Mouse (Mus musculus) liver, embryonic 15.5 days (tissue): ENCODE data around the gene Chsy1. TPM values are rescaled to one million over a fixed set of nuclear protein-coding genes. Genes with fewer than 3 reads are reported as not detected.

Experiments
- ATAC-seq: fragments of 200-750 bp; cut with Nextera tagmentation; 2 replicates; pipeline ENCODE4 v1.8.0; 2017; ENCODE audit warnings: moderate number of reproducible peaks, mild to moderate bottlenecking, moderate library complexity; ENCODE audit not compliant: insufficient read depth
- H3K27ac ChIP-seq: fragments of 300-500 bp; sonication (generic); replicated peaks from 2 replicates; pipeline ENCODE4 v1.5.1; 2015; ENCODE audit warnings: mild to moderate bottlenecking, inconsistent platforms
- H3K27me3 ChIP-seq: fragments of 300-500 bp; sonication (generic); 2 replicates; pipeline ENCODE4 v1.6.1; 2015; ENCODE audit warnings: mild to moderate bottlenecking, inconsistent platforms
- H3K36me3 ChIP-seq: fragments of 300-500 bp; sonication (generic); replicated peaks from 2 replicates; pipeline ENCODE4 v1.6.1; 2015; ENCODE audit warnings: moderate library complexity, mild to moderate bottlenecking, inconsistent platforms
- H3K4me1 ChIP-seq: fragments of 300-500 bp; sonication (generic); replicated peaks from 2 replicates; pipeline ENCODE4 v1.6.1; 2015; ENCODE audit warnings: inconsistent platforms
- H3K4me2 ChIP-seq: fragments of 300-500 bp; sonication (generic); 2 replicates; pipeline ENCODE4 v1.6.1; 2015; ENCODE audit warnings: moderate library complexity, mild to moderate bottlenecking, inconsistent platforms
- H3K4me3 ChIP-seq: fragments of 300-500 bp; sonication (generic); replicated peaks from 2 replicates; pipeline ENCODE4 v1.5.1; 2015; ENCODE audit warnings: mild to moderate bottlenecking, inconsistent platforms
- H3K9ac ChIP-seq: fragments of 300-500 bp; sonication (generic); 2 replicates; pipeline ENCODE4 v1.6.1; 2015; ENCODE audit warnings: moderate library complexity, mild to moderate bottlenecking, inconsistent platforms
- H3K9me3 ChIP-seq: fragments of 300-500 bp; sonication (generic); replicated peaks from 2 replicates; pipeline ENCODE4 v1.6.1; 2016; ENCODE audit warnings: inconsistent platforms
- WGBS: fragments of 180-500 bp; shearing (Covaris S2); methylation state at CpG from one replicate; pipeline ENCODE4 v1.1.7; 2015; ENCODE audit warnings: mixed read lengths; ENCODE audit not compliant: insufficient replicate concordance; 5-methylcytosine and 5-hydroxymethylcytosine counted together
- polyA plus RNA-seq: library from polyadenylated mRNA; unstranded; fragments of >200 nt; fragmentation: Nextera tagmentation; extraction: Ambion mirVana; gene quantifications from 2 replicates; pipeline ENCODE4 v1.2.1, GENCODE M21; 2015

Gene Chsy1
- polyA plus RNA-seq, 1 experiment from 2014 or later: 6.3 TPM

- WGBS: 70% methylated on average over 14 of the region's 14 CpGs
- no peak for ATAC-seq
- Histone ChIP-seq H3K9me3 (no peaks in the 10 kb centered on the region), H3K4me1 (peaks cover 26% of the 10 kb centered on the region), H3K4me3 (no peak overlapping the region), H3K27me3 (no peaks in the 10 kb centered on the region), H3K36me3 (peaks cover 53% of the 10 kb centered on the region), H3K27ac (no peak overlapping the region), H3K4me2 (no peak overlapping the region), H3K9ac (no peak overlapping the region)
These were observed 16.1 kb downstream of the Chsy1 start for GRCm38 (mm10) chr7:66125368-66125767.

DNA sequence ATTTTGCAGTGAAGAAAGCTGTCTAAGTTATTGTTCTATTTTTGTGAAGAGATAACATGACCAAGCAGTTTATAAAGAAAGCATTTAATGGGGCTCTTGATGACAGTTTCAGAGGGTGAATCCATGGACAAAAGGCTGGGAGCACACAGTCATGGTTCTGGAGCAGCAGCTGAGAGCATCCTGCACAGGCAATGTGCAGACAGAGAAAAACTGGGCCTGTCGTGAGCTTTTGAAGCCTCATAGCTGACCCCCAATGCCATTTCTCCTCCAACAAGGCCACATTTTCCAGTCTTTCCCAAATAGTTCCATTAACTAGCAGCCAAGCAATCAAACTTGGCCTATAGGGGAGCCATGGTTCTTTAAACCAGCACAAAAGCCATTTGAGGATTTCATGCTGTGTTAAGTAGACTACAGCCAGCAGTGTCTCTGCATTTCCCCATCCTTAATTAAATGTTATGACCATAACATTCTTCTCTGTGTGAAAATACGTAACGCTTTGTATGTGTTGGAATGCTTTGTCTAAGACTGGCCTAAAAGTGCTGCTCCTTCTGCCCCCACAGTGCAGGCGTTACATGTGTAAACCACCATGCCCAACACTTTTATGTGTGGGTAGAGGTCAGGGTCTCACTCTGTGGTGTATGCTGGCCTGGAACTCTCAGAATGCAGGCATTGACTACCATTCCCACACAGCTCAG is 18.8 kb downstream of the Chsy1 start:
- Histone ChIP-seq H3K27ac (no peak overlapping the region), H3K36me3 (peaks cover 68% of the 10 kb centered on the region), H3K4me2 (no peak overlapping the region), H3K4me1 (peaks cover 22% of the 10 kb centered on the region), H3K9me3 (no peaks in the 10 kb centered on the region), H3K27me3 (no peaks in the 10 kb centered on the region), H3K4me3 (no peak overlapping the region), H3K9ac (no peak overlapping the region)
- no peak for ATAC-seq
- WGBS: 82% methylated on average over 4 of the region's 4 CpGs

- Histone ChIP-seq H3K36me3 (peaks cover 68% of the 10 kb centered on the region), H3K27ac (no peak overlapping the region), H3K4me3 (no peak overlapping the region), H3K4me2 (no peak overlapping the region), H3K4me1 (peaks cover 23% of the 10 kb centered on the region), H3K9ac (no peak overlapping the region), H3K9me3 (no peaks in the 10 kb centered on the region), H3K27me3 (no peaks in the 10 kb centered on the region)
- ATAC-seq: no peak
- 39% methylated on average over 3 of the region's 3 CpGs for WGBS
These were observed 19.5 kb downstream of the Chsy1 start for GRCm38 (mm10) chr7:66128857-66129256.

DNA sequence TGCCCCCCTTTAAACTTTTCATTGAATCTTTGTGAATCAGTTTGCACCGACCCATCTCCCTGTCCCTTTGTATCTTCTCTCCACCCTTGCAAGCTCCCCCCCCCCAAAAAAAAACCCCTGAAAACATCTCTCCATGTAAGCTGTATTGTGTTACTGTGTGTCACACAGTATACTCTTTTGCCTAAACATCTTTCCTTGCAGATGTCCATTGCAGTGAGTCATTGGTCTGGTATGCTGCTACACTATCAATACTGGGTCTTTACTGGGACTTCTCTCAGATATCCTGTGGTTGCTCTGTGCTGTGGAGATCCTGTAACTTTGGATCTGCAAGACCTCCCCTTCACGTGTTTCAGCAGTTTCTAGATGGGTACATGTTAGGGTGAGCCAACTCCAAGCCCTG is 21.0 kb downstream of the Chsy1 start:
- ATAC-seq: no peak
- H3K27ac ChIP-seq: no peak overlapping the region
- H3K27me3 ChIP-seq: no peaks in the 10 kb centered on the region
- H3K4me2 ChIP-seq: no peak overlapping the region
- no peak overlapping the region for H3K4me3 ChIP-seq
- H3K9me3 ChIP-seq: no peaks in the 10 kb centered on the region
- WGBS: 85% methylated on average over 2 of the region's 2 CpGs
- no peak overlapping the region for H3K9ac ChIP-seq
- H3K4me1 ChIP-seq: peaks cover 27% of the 10 kb centered on the region
- H3K36me3 ChIP-seq: peaks cover 57% of the 10 kb centered on the region

DNA sequence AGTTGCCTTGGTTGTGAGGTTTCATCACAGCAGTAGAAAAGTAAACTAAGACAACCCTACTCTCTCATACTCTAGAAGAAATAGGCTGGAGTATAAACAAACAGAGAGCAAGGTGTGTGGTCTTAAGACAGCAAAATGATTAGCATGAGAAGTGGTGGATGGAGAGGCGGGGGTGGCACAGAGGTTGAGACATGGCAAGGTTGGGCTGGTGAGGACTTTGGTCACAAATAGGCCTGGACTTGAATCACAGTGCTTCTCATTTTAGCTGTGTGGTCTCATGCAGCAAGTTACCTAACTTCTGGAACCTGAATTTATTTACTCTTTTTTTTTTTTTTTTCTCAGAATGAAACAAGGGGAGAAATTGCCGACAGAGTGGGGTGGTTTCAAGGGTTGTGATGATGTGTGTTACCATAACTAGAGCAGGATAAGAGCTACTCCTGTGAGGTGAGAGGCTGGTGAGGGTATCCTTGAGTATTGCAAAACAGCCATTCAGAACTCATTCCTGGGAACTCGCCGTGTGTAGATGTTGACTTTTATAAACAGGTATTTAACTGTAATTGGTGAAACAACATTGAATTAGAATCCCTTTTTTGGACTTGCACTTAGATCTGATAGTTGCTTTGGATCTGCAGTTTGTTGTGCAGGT is 22.6 kb downstream of the Chsy1 start:
- WGBS: 72% methylated on average over 4 of the region's 4 CpGs
- H3K4me3 ChIP-seq: no peak overlapping the region
- H3K27ac ChIP-seq: no peak overlapping the region
- H3K4me1 ChIP-seq: peaks cover 43% of the 10 kb centered on the region
- peaks cover 46% of the 10 kb centered on the region for H3K36me3 ChIP-seq
- H3K9me3 ChIP-seq: no peaks in the 10 kb centered on the region
- no peaks in the 10 kb centered on the region for H3K27me3 ChIP-seq
- no peak overlapping the region for H3K9ac ChIP-seq
- H3K4me2 ChIP-seq: no peak overlapping the region
- no peak for ATAC-seq

- Histone ChIP-seq H3K4me2 (no peak overlapping the region), H3K36me3 (peaks cover 29% of the 10 kb centered on the region), H3K9ac (no peak overlapping the region), H3K9me3 (no peaks in the 10 kb centered on the region), H3K27ac (no peak overlapping the region), H3K4me1 (peaks cover 60% of the 10 kb centered on the region), H3K4me3 (no peak overlapping the region), H3K27me3 (no peaks in the 10 kb centered on the region)
- 86% methylated on average over 3 of the region's 3 CpGs for WGBS
- no peak for ATAC-seq
These were observed 24.8 kb downstream of the Chsy1 start for GRCm38 (mm10) chr7:66134154-66134553.

DNA sequence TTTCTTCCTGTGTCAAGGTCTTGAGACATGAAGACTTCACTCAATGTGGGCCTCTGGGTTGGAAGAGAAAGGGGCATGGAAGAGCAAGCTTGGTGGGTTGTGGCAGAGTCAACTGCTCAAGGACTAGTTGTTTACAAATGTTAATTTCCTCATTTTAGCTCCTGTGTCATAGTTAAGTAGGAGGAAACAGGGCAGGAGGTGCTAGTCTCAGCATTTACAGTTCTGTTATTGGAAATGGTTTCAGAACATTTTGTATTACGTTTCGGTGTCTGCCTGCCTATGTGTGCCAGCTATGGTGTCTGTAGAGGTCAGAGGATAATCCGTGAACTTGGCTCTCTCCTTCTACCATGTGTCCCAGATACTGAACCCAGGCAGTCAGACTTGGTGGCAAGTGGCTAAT is 26.3 kb downstream of the Chsy1 start:
- no peak for ATAC-seq
- 75% methylated on average over 3 of the region's 3 CpGs for WGBS
- H3K9ac ChIP-seq: no peak overlapping the region
- H3K4me1 ChIP-seq: peaks cover 74% of the 10 kb centered on the region
- H3K27me3 ChIP-seq: no peaks in the 10 kb centered on the region
- H3K36me3 ChIP-seq: peaks cover 29% of the 10 kb centered on the region
- H3K4me3 ChIP-seq: no peak overlapping the region
- no peak overlapping the region for H3K4me2 ChIP-seq
- H3K9me3 ChIP-seq: no peaks in the 10 kb centered on the region
- H3K27ac ChIP-seq: peak overlapping the region; percentile 55

- H3K4me1 ChIP-seq: peaks cover 79% of the 10 kb centered on the region
- no peak overlapping the region for H3K4me3 ChIP-seq
- H3K27me3 ChIP-seq: no peaks in the 10 kb centered on the region
- H3K9ac ChIP-seq: no peak overlapping the region
- peak overlapping the region; percentile 55; the same call in 1 of the 2 replicates for H3K27ac ChIP-seq
- no peak for ATAC-seq
- peaks cover 24% of the 10 kb centered on the region for H3K36me3 ChIP-seq
- H3K4me2 ChIP-seq: no peak overlapping the region
- no peaks in the 10 kb centered on the region for H3K9me3 ChIP-seq
These were observed 26.9 kb downstream of the Chsy1 start for GRCm38 (mm10) chr7:66136187-66136586.

DNA sequence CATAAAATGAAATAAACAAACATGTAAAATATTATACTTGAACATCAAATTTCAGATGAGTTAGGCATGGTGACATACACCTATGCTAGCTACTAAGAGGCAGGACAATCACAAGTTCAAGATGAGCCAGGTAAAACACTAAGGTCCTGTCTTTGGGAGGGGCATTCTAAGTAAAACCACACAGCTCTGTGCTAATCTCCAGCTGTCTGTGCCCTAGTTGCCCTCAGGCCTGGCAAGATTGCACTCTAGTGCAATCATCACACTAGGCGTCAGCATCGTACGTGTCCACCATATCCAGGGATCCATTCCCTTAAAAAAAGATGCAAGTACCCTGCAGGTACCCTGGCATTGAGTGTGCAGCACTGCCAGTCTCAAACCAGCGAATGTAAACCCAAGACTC is 28.0 kb downstream of the Chsy1 start:
- no peaks in the 10 kb centered on the region for H3K9me3 ChIP-seq
- H3K9ac ChIP-seq: no peak overlapping the region
- peak overlapping the region; percentile 38; the same call in 1 of the 2 replicates for H3K27ac ChIP-seq
- peaks cover 18% of the 10 kb centered on the region; the same call in 1 of the 2 replicates for H3K36me3 ChIP-seq
- WGBS: 51% methylated on average over 4 of the region's 4 CpGs
- peaks cover 72% of the 10 kb centered on the region for H3K4me1 ChIP-seq
- no peaks in the 10 kb centered on the region for H3K27me3 ChIP-seq
- H3K4me2 ChIP-seq: no peak overlapping the region
- no peak overlapping the region for H3K4me3 ChIP-seq
- no peak for ATAC-seq

DNA sequence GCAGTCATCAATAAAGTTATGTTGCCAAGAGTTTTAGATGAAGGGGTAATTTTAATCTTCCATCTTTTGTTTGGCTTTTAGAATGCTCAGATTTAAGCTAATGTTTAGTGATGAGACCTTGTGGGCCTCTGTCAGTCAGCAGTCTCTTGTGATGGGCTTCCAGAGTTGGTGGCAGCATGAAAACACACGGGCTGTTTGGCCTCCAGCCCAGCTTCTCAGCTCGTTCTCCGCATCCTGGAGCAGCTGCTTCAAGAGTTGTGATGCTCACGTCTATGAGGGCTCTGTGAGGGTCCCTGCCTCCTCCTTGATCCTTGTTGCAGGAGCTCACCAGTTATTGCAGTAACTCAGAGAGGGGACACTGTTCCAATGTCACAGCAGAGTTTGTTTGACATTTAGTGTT is 29.0 kb downstream of the Chsy1 start:
- no peaks in the 10 kb centered on the region for H3K27me3 ChIP-seq
- peaks cover 67% of the 10 kb centered on the region for H3K4me1 ChIP-seq
- no peak overlapping the region for H3K9ac ChIP-seq
- ATAC-seq: no peak
- H3K4me2 ChIP-seq: no peak overlapping the region
- peaks cover 20% of the 10 kb centered on the region; the same call in 1 of the 2 replicates for H3K36me3 ChIP-seq
- H3K9me3 ChIP-seq: no peaks in the 10 kb centered on the region
- no peak overlapping the region for H3K4me3 ChIP-seq
- 74% methylated on average over 4 of the region's 4 CpGs for WGBS
- H3K27ac ChIP-seq: peak overlapping the region; percentile 12; the same call in 1 of the 2 replicates

GRCm38 (mm10) chr7:66138878-66139277 is 29.6 kb downstream of the Chsy1 start:
- H3K4me2 ChIP-seq: no peak overlapping the region
- 48% methylated on average over 5 of the region's 5 CpGs for whole genome bisulfite sequencing
- no peak overlapping the region for H3K9ac ChIP-seq
- H3K9me3 ChIP-seq: no peaks in the 10 kb centered on the region
- no peak overlapping the region for H3K4me3 ChIP-seq
- H3K36me3 ChIP-seq: peaks cover 20% of the 10 kb centered on the region; the same call in 1 of the 2 replicates
- H3K27ac ChIP-seq: peak overlapping the region; percentile 12; the same call in 1 of the 2 replicates
- H3K4me1 ChIP-seq: peaks cover 70% of the 10 kb centered on the region
- no peaks in the 10 kb centered on the region for H3K27me3 ChIP-seq
- ATAC-seq: 0 out of 2 replicates have a peak, but pooled peaks have one; percentile 49
